Mouse (Mus musculus): ENCODE measurements around the gene Hist1h2ab.
A peak's percentile ranks its signal among the peaks of the same experiment; 100 is the strongest.
"Not testable (repeated sequence)": the region's sequence is repeated elsewhere in the genome, so short reads cannot be mapped to it uniquely, and the experiment has no call there.

The Hist1h2ab gene

GRCm38 (mm10) chr13:23710374-23711089, 40.4 kb upstream of the Hist1h2ab start, which contains the start of gene Hfe:
Gene Hfe (minus strand): TSS chr13:23710854.
- H3K27me3 ChIP-seq (ENCODE audit: insufficient read depth, low read length) = peaks cover 51% of the 10 kb centered on the region
- TF ChIP-seq CTCF (conservative IDR thresholded peaks at IDR 0.05; ENCODE audit: low read length) = no peak
- no peak for TF ChIP-seq POU5F1 (IDR thresholded peaks at IDR 0.05; ENCODE audit: borderline replicate concordance, low read length)
- TF ChIP-seq NANOG (IDR thresholded peaks at IDR 0.05; ENCODE audit: borderline replicate concordance, low read length) = no peak
- H3K36me3 ChIP-seq (ENCODE audit: insufficient read depth, low read length) = no peaks in the 10 kb centered on the region
- H3K4me3 ChIP-seq (replicated peaks; ENCODE audit: low read length) = peak within 1 kb of the TSS; percentile 48
- H3K9me3 ChIP-seq (ENCODE audit: low read length) = no peaks in the 10 kb centered on the region
- peaks cover 14% of the 10 kb centered on the region for H3K4me1 ChIP-seq (replicated peaks; ENCODE audit: low read depth, low read length)

GRCm38 (mm10) chr13:23716261-23717042, 34.5 kb upstream of the Hist1h2ab start:
- Histone ChIP-seq H3K36me3 (ENCODE audit: insufficient read depth, low read length) (no peaks in the 10 kb centered on the region), H3K27me3 (ENCODE audit: insufficient read depth, low read length) (peaks cover 4% of the 10 kb centered on the region; the same call in 1 of the 2 replicates), H3K4me3 (replicated peaks; ENCODE audit: low read length) (no peak overlapping the region), H3K9me3 (ENCODE audit: low read length) (no peaks in the 10 kb centered on the region), H3K4me1 (replicated peaks; ENCODE audit: low read depth, low read length) (peaks cover 11% of the 10 kb centered on the region; the same call in 1 of the 2 replicates)
- TF ChIP-seq CTCF (conservative IDR thresholded peaks at IDR 0.05; ENCODE audit: low read length) (no peak), NANOG (IDR thresholded peaks at IDR 0.05; ENCODE audit: borderline replicate concordance, low read length) (no peak), POU5F1 (IDR thresholded peaks at IDR 0.05; ENCODE audit: borderline replicate concordance, low read length) (no peak)

DNA sequence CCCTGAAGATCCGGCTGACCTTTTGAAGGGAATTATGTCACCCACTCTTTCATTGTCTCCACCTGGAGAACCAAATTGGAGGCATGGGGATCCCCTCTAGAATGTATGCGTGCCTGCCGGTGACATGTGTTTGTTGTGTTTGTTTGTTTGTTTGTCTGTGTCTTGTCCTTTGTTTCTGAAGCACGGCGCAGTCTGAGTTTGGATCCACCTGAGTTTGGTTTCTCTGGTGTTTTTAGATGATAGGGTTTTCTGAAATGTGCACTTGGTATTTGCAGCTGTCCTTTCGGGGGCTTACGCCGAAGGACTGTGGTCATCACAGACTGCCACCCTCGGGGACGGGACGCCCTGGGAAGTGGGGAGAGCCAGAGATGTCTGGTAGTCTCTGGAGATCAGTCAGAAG, 33.8 kb upstream of the Hist1h2ab start:
- no peak for TF ChIP-seq NANOG (IDR thresholded peaks at IDR 0.05; ENCODE audit: borderline replicate concordance, low read length)
- TF ChIP-seq CTCF (conservative IDR thresholded peaks at IDR 0.05; ENCODE audit: low read length) = no peak
- no peak for TF ChIP-seq POU5F1 (IDR thresholded peaks at IDR 0.05; ENCODE audit: borderline replicate concordance, low read length)
- Histone ChIP-seq H3K9me3 (ENCODE audit: low read length) (no peaks in the 10 kb centered on the region), H3K27me3 (ENCODE audit: insufficient read depth, low read length) (no peaks in the 10 kb centered on the region)

GRCm38 (mm10) chr13:23717593-23718245, 33.2 kb upstream of the Hist1h2ab start:
- peaks cover 11% of the 10 kb centered on the region; the same call in 1 of the 2 replicates for H3K4me1 ChIP-seq (replicated peaks; ENCODE audit: low read depth, low read length)
- H3K27me3 ChIP-seq (ENCODE audit: insufficient read depth, low read length); H3K9me3 ChIP-seq (ENCODE audit: low read length); H3K36me3 ChIP-seq (ENCODE audit: insufficient read depth, low read length); H3K4me3 ChIP-seq (replicated peaks; ENCODE audit: low read length): not testable (repeated sequence)

More for the DNA sequence above, 33.8 kb upstream of the Hist1h2ab start:
- Histone ChIP-seq H3K36me3 (ENCODE audit: insufficient read depth, low read length) (no peaks in the 10 kb centered on the region), H3K4me1 (replicated peaks; ENCODE audit: low read depth, low read length) (peaks cover 11% of the 10 kb centered on the region; the same call in 1 of the 2 replicates), H3K4me3 (replicated peaks; ENCODE audit: low read length) (no peak overlapping the region)

DNA sequence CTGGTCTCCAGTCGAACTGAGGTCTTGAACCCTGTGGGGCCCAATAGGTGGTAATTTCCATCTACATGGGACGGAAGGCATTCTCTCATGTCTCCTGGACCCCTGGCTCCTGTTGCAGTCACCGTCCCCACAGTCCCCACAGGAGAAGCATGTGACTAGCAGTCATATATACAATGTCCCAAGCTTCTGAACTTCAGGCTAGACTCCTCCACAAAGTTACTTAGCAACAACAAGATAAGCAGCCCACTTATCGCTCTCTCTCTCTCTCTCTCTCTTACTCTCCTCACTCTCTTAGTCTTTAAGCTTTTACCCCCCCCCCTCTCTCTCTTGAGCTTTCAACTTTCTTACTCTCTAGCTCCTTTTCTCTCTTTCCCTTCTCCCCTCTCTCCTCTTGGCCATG, 26.7 kb upstream of the Hist1h2ab start:
- H3K36me3 ChIP-seq (ENCODE audit: insufficient read depth, low read length) = no peaks in the 10 kb centered on the region
- no peak overlapping the region for H3K4me3 ChIP-seq (replicated peaks; ENCODE audit: low read length)
- no peaks in the 10 kb centered on the region for H3K9me3 ChIP-seq (ENCODE audit: low read length)
- peaks cover 4% of the 10 kb centered on the region; the same call in 1 of the 2 replicates for H3K4me1 ChIP-seq (replicated peaks; ENCODE audit: low read depth, low read length)
- TF ChIP-seq NANOG (IDR thresholded peaks at IDR 0.05; ENCODE audit: borderline replicate concordance, low read length) (no peak), POU5F1 (IDR thresholded peaks at IDR 0.05; ENCODE audit: borderline replicate concordance, low read length) (no peak), CTCF (conservative IDR thresholded peaks at IDR 0.05; ENCODE audit: low read length) (no peak)
- peaks cover 19% of the 10 kb centered on the region for H3K27me3 ChIP-seq (ENCODE audit: insufficient read depth, low read length)

GRCm38 (mm10) chr13:23725213-23725612, 25.7 kb upstream of the Hist1h2ab start:
- Histone ChIP-seq H3K27me3 (ENCODE audit: insufficient read depth, low read length) (peaks cover 21% of the 10 kb centered on the region), H3K36me3 (ENCODE audit: insufficient read depth, low read length) (no peaks in the 10 kb centered on the region), H3K9me3 (ENCODE audit: low read length) (no peaks in the 10 kb centered on the region), H3K4me3 (replicated peaks; ENCODE audit: low read length) (no peak overlapping the region), H3K4me1 (replicated peaks; ENCODE audit: low read depth, low read length) (peaks cover 5% of the 10 kb centered on the region; the same call in 1 of the 2 replicates)
- TF ChIP-seq CTCF (conservative IDR thresholded peaks at IDR 0.05; ENCODE audit: low read length) = no peak

DNA sequence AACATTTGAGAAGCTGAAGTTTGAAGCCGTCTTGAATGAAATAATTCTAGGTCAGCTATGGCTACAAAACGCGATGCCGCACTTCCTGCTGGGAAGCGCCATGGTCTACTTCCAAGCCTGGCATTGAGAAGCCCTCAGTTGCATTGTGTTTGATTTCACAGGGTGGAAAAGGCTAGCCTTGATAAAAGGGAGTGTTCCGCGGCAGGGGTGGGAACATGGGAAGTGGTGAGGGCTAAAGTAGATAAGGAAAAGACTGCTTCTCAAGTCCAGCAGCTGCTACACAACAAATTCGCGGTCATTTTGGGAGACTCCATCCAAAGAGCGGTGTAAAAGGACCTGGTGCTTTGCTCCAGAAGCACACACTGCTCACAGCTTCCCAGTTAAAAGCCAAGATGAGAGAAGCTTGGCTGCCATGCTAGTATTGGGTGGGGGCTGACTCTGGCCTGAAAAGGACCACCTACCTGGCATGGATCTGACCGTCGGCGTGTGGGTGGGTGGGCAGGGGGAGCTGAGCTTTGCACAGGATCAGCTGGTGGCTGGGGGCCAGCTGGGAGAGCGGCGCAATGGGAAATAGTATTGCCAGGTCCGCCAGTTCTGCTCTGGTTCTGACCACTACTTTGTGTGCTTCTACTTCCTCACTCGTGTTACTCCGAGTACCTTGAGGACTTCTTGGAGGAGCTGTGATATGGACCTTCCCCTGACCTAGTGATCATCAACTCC, 22.3 kb upstream of the Hist1h2ab start:
- Histone ChIP-seq H3K4me3 (replicated peaks; ENCODE audit: low read length) (no peak overlapping the region), H3K9me3 (ENCODE audit: low read length) (no peaks in the 10 kb centered on the region), H3K36me3 (ENCODE audit: insufficient read depth, low read length) (no peaks in the 10 kb centered on the region), H3K4me1 (replicated peaks; ENCODE audit: low read depth, low read length) (peaks cover 5% of the 10 kb centered on the region; the same call in 1 of the 2 replicates), H3K27me3 (ENCODE audit: insufficient read depth, low read length) (peaks cover 21% of the 10 kb centered on the region)
- no peak for TF ChIP-seq POU5F1 (IDR thresholded peaks at IDR 0.05; ENCODE audit: borderline replicate concordance, low read length)
- TF ChIP-seq NANOG (IDR thresholded peaks at IDR 0.05; ENCODE audit: borderline replicate concordance, low read length) = no peak

GRCm38 (mm10) chr13:23729192-23729525, 21.8 kb upstream of the Hist1h2ab start:
- H3K36me3 ChIP-seq (ENCODE audit: insufficient read depth, low read length) = no peaks in the 10 kb centered on the region
- no peak for TF ChIP-seq POU5F1 (IDR thresholded peaks at IDR 0.05; ENCODE audit: borderline replicate concordance, low read length)
- no peak for TF ChIP-seq NANOG (IDR thresholded peaks at IDR 0.05; ENCODE audit: borderline replicate concordance, low read length)
- TF ChIP-seq CTCF (conservative IDR thresholded peaks at IDR 0.05; ENCODE audit: low read length) = no peak
- H3K4me3 ChIP-seq (replicated peaks; ENCODE audit: low read length) = no peak overlapping the region
- no peaks in the 10 kb centered on the region for H3K9me3 ChIP-seq (ENCODE audit: low read length)
- H3K27me3 ChIP-seq (ENCODE audit: insufficient read depth, low read length) = peaks cover 17% of the 10 kb centered on the region
- H3K4me1 ChIP-seq (replicated peaks; ENCODE audit: low read depth, low read length) = peaks cover 5% of the 10 kb centered on the region; the same call in 1 of the 2 replicates

All from E14TG2a.4 (cell line).